Mouse (Mus musculus) heart, postnatal 0 days (tissue): Measurements from ENCODE around the gene Mindy1.

Source experiments
- CTCF ChIP-seq: IDR thresholded peaks from 2 replicates; pipeline ENCODE4 v1.5.1; 2016; ENCODE audit warnings: antibody characterized with exemption, control low read depth, low read depth
- EP300 ChIP-seq: IDR thresholded peaks from 2 replicates; pipeline ENCODE4 v1.6.1; 2016; ENCODE audit warnings: antibody characterized with exemption, low read depth

DNA sequence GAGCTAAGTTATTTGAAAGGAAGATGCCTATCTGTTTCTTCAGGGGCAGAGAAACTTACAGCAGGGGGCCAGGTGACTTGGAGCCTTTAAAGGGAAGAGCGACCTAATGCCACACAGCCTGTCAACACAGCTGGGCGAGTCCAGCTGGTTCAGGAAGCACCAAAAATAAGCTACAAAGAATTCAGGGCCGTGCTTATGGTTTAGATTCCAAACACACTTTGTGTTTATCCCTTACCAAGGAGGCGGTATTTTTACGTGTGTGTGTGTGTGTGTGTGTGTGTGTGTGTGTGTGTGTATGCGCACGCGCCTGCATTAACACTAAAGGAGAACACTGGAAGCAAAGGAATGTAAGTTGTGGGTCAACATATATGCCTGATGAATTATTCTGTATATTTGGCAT, 398 bp upstream of the Mindy1 start:
- TF ChIP-seq CTCF: no peak
- no peak for TF ChIP-seq EP300
